Mouse (Mus musculus) limb, embryonic 11.5 days (tissue): ENCODE measurements at regions not wholly inside any gene's neighbourhood (a gene's known extent, or its start where the extent isn't known, plus 50 kb on each side); places are given as distances from the start of the nearest gene placed in this dataset.

Source experiments
- ATAC-seq: fragments of 200-750 bp; cut with Nextera tagmentation; 2 replicates; pipeline ENCODE4 v1.8.0; 2017; ENCODE audit warnings: low read depth; ENCODE audit not compliant: insufficient number of reproducible peaks, low FRiP score, low TSS enrichment
- DNase-seq: peaks from one replicate; pipeline ENCODE4 v3.0.0-alpha.2; 2015; ENCODE audit warnings: low spot score
- H3K27ac ChIP-seq: fragments of 300-500 bp; sonication (generic); replicated peaks from 2 replicates; pipeline ENCODE4 v1.5.1; 2014; ENCODE audit warnings: low read depth, mild to moderate bottlenecking, low read length
- H3K27me3 ChIP-seq: fragments of 300-500 bp; sonication (generic); 2 replicates; pipeline ENCODE4 v1.6.1; 2014; ENCODE audit warnings: mild to moderate bottlenecking, low read length, mixed read lengths; ENCODE audit not compliant: control insufficient read depth, insufficient read depth
- H3K36me3 ChIP-seq: fragments of 300-500 bp; sonication (generic); 2 replicates; pipeline ENCODE4 v1.6.1; 2014; ENCODE audit warnings: mild to moderate bottlenecking, low read length, moderate library complexity, mixed read lengths; ENCODE audit not compliant: control insufficient read depth, insufficient read depth
- H3K4me1 ChIP-seq: fragments of 300-500 bp; sonication (generic); 2 replicates; pipeline ENCODE4 v1.6.1; 2014; ENCODE audit warnings: low read length, mixed read lengths; ENCODE audit not compliant: control insufficient read depth, insufficient read depth
- H3K4me2 ChIP-seq: fragments of 300-500 bp; sonication (generic); 2 replicates; pipeline ENCODE4 v1.6.1; 2014; ENCODE audit warnings: low read depth, mild to moderate bottlenecking, moderate library complexity; ENCODE audit not compliant: severe bottlenecking
- H3K4me3 ChIP-seq: fragments of 300-500 bp; sonication (generic); 2 replicates; pipeline ENCODE4 v1.5.1; 2014; ENCODE audit warnings: low read depth, low read length
- H3K9ac ChIP-seq: fragments of 300-500 bp; sonication (generic); 2 replicates; pipeline ENCODE4 v1.6.1; 2014; ENCODE audit warnings: mild to moderate bottlenecking, low read length
- H3K9me3 ChIP-seq: fragments of 300-500 bp; sonication (generic); 2 replicates; pipeline ENCODE4 v1.6.1; 2016; ENCODE audit warnings: low read length; ENCODE audit not compliant: control insufficient read depth
- WGBS: fragments of 180-500 bp; shearing (Covaris S2); extraction: QIAGEN DNeasy Blood & Tissue Kit; methylation state at CpG from one replicate; pipeline ENCODE4 v1.1.7; 2014; 5-methylcytosine and 5-hydroxymethylcytosine counted together

- Histone ChIP-seq H3K4me3 (no peak overlapping the region), H3K4me2 (no peak overlapping the region), H3K4me1 (no peaks in the 10 kb centered on the region), H3K27ac (no peak overlapping the region), H3K9ac (no peak overlapping the region), H3K36me3 (no peaks in the 10 kb centered on the region), H3K9me3 (no peaks in the 10 kb centered on the region), H3K27me3 (no peaks in the 10 kb centered on the region)
- DNase-seq (no peak), ATAC-seq (no peak)
- 93% methylated on average over 10 of the region's 10 CpGs for WGBS
These were observed 203.4 kb upstream of the Cnr1 start for GRCm38 (mm10) chr4:33720972-33721371.

DNA sequence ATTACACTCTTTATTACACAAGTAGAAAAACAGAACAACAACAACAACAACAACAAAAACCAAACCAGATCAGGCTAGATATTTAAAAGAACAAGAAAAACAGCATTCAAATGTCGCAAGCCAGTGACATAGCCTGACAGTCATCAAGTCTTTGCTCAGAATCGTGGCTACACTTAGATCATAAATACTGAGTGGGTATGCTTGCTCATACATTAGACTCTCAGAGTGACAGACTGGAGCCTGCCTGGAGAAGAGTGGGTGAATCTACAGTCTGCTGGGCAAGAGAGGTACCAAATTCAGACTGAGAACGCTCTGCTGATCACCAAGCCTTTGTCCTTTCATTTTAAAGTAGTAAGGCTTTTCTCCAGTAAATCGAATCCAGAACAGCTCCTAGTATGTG lies 202.4 kb upstream of the Cnr1 start:
- Histone ChIP-seq H3K9ac (no peak overlapping the region), H3K27ac (no peak overlapping the region), H3K27me3 (no peaks in the 10 kb centered on the region), H3K36me3 (no peaks in the 10 kb centered on the region), H3K4me3 (no peak overlapping the region), H3K4me2 (no peak overlapping the region), H3K4me1 (no peaks in the 10 kb centered on the region), H3K9me3 (no peaks in the 10 kb centered on the region)
- DNase-seq (no peak), ATAC-seq (no peak)
- 94% methylated on average over 4 of the region's 4 CpGs for WGBS

DNA sequence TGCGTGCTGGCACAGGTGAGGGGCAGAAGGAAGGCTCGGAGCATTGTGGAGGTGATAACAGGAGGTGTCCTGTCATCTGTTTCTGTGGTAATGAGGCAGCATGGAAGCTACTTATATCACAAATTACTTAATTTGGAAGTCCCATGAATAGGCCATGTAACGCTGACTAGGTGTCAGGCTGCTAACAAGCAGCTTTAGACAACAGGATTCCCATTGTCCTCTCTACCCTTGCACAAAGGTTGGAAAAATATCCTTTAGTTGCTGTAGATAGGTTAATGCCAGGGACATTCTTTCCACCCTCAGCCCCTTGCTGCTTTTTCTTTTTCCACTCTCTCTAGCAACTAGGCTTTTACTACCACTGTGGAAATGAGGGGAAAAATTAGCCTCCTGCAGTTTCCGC lies 192.6 kb upstream of the Cnr1 start:
- no peaks in the 10 kb centered on the region for H3K9me3 ChIP-seq
- no peak overlapping the region for H3K27ac ChIP-seq
- H3K4me3 ChIP-seq, result no peak overlapping the region
- 83% methylated on average over 4 of the region's 4 CpGs for WGBS
- no peaks in the 10 kb centered on the region for H3K36me3 ChIP-seq
- DNase-seq (no peak), ATAC-seq (no peak)
- no peak overlapping the region for H3K4me2 ChIP-seq
- no peak overlapping the region for H3K9ac ChIP-seq
- H3K27me3 ChIP-seq, result no peaks in the 10 kb centered on the region
- 0 out of 2 replicates have a peak, but pooled peaks cover 3% of the 10 kb centered on the region for H3K4me1 ChIP-seq

- ATAC-seq, result no peak
- no peak overlapping the region for H3K9ac ChIP-seq
- H3K36me3 ChIP-seq, result no peaks in the 10 kb centered on the region
- no peak overlapping the region for H3K4me2 ChIP-seq
- no peaks in the 10 kb centered on the region for H3K27me3 ChIP-seq
- no peaks in the 10 kb centered on the region for H3K9me3 ChIP-seq
- peak; percentile 36 for DNase-seq
- H3K4me3 ChIP-seq, result no peak overlapping the region
- no peak overlapping the region for H3K27ac ChIP-seq
- WGBS, result 23% methylated on average over 8 of the region's 8 CpGs
- H3K4me1 ChIP-seq, result peaks cover 6% of the 10 kb centered on the region; the same call in 1 of the 2 replicates
These were observed 189.5 kb upstream of the Cnr1 start for GRCm38 (mm10) chr4:33734923-33735322.

GRCm38 (mm10) chr4:33735442-33735966 lies 188.9 kb upstream of the Cnr1 start:
- Histone ChIP-seq H3K9ac (no peak overlapping the region), H3K27ac (no peak overlapping the region), H3K4me1 (peaks cover 6% of the 10 kb centered on the region; the same call in 1 of the 2 replicates), H3K4me2 (no peak overlapping the region), H3K9me3 (no peaks in the 10 kb centered on the region), H3K36me3 (no peaks in the 10 kb centered on the region), H3K27me3 (no peaks in the 10 kb centered on the region), H3K4me3 (no peak overlapping the region)
- ATAC-seq (no peak), DNase-seq (no peak)
- 47% methylated on average over 3 of the region's 3 CpGs for WGBS

DNA sequence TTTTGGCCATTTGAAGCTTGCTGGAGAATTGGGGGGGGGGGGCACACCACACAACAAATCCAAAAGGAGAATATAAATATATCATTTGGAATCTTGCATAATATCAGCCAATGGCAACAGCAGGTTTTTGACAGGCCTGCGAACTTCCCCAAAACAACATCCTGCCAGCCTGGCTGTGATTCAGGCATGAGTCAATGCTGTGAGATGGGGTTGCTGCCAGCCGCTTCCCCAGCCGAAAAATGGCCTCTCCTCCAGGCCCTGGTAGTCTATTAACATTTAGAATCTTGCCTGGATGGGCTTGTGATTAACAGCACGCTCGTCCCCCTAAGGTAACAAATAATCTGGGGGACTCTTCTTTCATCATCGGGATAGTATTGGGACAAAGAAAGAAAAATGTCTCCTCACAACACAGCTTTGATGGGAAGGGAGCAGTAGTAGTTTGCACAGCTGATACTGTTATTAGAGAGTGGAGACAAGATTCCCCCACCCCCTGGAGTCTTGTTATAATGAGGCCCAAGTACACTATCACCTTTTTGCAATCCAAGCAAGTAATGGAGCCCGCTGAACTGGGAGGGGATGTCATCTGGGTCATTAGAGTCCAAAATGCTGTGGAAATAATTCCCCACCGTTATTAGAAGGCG lies 188.2 kb upstream of the Cnr1 start:
- DNase-seq (no peak), ATAC-seq (no peak)
- Histone ChIP-seq H3K9me3 (no peaks in the 10 kb centered on the region), H3K27me3 (no peaks in the 10 kb centered on the region), H3K36me3 (no peaks in the 10 kb centered on the region), H3K4me1 (peaks cover 6% of the 10 kb centered on the region; the same call in 1 of the 2 replicates), H3K4me2 (no peak overlapping the region), H3K9ac (no peak overlapping the region), H3K27ac (no peak overlapping the region), H3K4me3 (no peak overlapping the region)
- WGBS, result 88% methylated on average over 9 of the region's 9 CpGs

- no peak overlapping the region for H3K4me2 ChIP-seq
- H3K4me1 ChIP-seq, result peaks cover 6% of the 10 kb centered on the region; the same call in 1 of the 2 replicates
- H3K36me3 ChIP-seq, result no peaks in the 10 kb centered on the region
- H3K4me3 ChIP-seq, result no peak overlapping the region
- no peaks in the 10 kb centered on the region for H3K27me3 ChIP-seq
- no peaks in the 10 kb centered on the region for H3K9me3 ChIP-seq
- no peak for ATAC-seq
- 75% methylated on average over 1 of the region's 1 CpGs for WGBS
- H3K27ac ChIP-seq, result no peak overlapping the region
- no peak overlapping the region for H3K9ac ChIP-seq
- DNase-seq, result no peak
These were observed 187.1 kb upstream of the Cnr1 start for GRCm38 (mm10) chr4:33737337-33737736.

- DNase-seq, result no peak
- no peak overlapping the region for H3K27ac ChIP-seq
- H3K36me3 ChIP-seq, result no peaks in the 10 kb centered on the region
- peaks cover 6% of the 10 kb centered on the region; the same call in 1 of the 2 replicates for H3K4me1 ChIP-seq
- no peak for ATAC-seq
- H3K4me2 ChIP-seq, result no peak overlapping the region
- no peak overlapping the region for H3K4me3 ChIP-seq
- H3K9me3 ChIP-seq, result no peaks in the 10 kb centered on the region
- no peak overlapping the region for H3K9ac ChIP-seq
- WGBS, result 67% methylated on average over 8 of the region's 8 CpGs
- H3K27me3 ChIP-seq, result no peaks in the 10 kb centered on the region
These were observed 186.5 kb upstream of the Cnr1 start for GRCm38 (mm10) chr4:33737859-33738417.
